Mouse (Mus musculus) thymus, postnatal 14 days (tissue): ENCODE results near the gene Ssu2.
A peak's percentile ranks its signal among the peaks of the same experiment; 100 is the strongest.

ENCODE experiments used
- DNase-seq: peaks from one replicate; pipeline ENCODE4 v3.0.0; 2021

Gene Ssu2

GRCm38 (mm10) chr6:112339016-112339415 is 48.8 kb downstream of the Ssu2 start:
- DNase-seq = no peak

- no peak for DNase-seq
These were observed 50.2 kb downstream of the Ssu2 start for GRCm38 (mm10) chr6:112337667-112338066.

- peak; percentile 11 for DNase-seq
These were observed 53.9 kb downstream of the Ssu2 start for GRCm38 (mm10) chr6:112333930-112334329.

DNA sequence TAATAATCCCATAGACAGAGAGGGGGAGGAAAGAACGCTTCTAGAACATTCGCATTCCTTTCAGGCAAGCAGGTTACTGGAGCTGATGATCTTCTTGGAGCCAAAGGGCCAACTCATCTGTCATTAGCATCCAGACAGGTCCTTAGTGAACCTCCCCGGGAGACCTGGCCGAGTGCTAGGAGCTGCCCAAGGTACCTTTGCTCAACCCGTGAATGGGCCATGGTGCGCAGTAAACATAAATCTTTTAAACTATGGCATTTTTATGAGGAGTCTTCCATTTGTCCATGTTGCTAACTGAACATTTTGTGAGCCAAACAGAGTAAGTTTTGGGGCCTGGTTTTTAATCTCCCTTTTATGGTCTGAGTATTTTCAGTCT is 56.6 kb downstream of the Ssu2 start:
- DNase-seq = no peak

- no peak for DNase-seq
These were observed 57.2 kb downstream of the Ssu2 start for GRCm38 (mm10) chr6:112330520-112331222.

GRCm38 (mm10) chr6:112327793-112328192 is 60.0 kb downstream of the Ssu2 start:
- DNase-seq = no peak

DNA sequence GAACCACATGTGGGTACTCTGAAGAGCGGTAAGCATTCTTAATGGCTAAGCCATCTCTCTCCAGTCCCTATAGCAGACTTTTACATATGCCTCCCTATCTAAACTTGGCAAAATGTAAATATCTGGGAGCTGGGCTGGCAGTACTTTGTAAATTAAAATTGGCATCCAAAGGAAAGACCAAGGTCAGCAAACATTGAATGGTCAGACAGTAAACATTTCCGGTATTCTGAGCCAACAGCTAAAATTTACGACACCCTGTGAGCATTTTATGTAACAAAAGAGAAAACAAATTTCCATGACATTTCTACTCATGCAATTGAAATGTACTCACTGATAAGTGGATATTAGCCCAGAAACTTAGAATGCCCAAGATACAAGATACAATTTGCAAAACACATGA is 62.6 kb downstream of the Ssu2 start:
- DNase-seq = no peak

GRCm38 (mm10) chr6:112322916-112323315 is 64.9 kb downstream of the Ssu2 start:
- no peak for DNase-seq

DNA sequence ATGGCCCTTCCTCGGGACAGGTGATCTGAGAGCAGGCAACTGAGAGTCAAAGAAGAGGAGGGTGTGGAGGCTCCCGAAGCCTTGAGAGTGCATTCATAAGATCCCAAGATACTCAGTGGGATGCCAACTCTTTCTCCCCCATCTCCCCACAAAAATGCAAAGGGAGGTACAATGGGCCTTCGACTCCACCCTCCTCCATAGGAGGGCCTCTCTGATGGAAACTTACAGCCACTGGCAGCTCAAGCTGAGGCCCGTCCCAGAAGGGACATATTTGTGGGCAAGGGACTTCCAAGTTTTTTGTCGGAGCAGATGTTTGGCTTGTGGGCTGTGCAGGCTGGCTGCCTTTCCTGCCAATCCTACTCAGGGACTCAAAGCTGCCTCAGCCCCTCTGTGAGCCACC is 67.1 kb downstream of the Ssu2 start:
- DNase-seq = no peak

DNA sequence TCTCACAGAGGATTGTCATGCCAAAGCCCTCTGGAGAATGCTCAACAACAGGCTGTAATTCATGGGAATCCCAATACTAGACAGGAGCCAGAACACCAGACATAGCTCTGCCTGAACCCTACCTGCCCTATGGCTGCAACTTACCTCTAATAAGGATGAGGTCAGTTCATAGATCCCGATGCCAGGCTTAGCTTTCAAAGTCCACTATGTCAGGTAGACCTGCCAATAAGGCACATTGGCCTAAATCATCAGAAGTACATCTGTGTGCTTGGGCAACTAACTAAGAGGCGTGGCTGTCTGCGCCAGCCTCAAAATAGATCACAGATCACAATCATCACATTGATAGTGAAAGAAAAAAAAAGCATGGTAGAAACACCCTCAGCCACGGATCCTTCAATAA is 68.4 kb downstream of the Ssu2 start:
- no peak for DNase-seq

DNA sequence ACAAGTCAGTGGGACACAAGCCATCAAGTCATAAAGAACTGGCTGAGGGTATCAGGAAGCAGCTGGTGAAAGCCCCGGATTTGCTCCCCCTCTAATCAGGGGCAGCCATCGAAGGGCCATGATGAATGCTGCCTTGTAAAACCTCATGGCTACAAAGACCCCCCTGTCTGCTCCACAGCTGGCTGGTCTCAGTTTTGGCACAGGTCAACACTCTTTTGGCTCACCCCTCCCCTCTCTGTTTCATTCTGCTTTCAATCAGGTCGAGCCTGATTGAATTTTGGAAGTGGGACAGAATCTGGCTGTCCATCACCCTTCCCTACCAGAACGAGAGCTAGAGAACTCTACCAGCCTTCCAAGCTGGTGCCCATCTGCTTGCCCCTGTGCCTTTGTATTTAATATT is 76.4 kb downstream of the Ssu2 start:
- no peak for DNase-seq

GRCm38 (mm10) chr6:112309330-112309938 is 78.4 kb downstream of the Ssu2 start:
- DNase-seq = no peak
